Mouse (Mus musculus) right cerebral cortex, postnatal 36 days (tissue): Measurements from ENCODE around the gene Krt13.

Source experiments
- DNase-seq, 2 experiments: peaks; one replicate each; pipeline ENCODE4 v3.0.0; 2022; ENCODE audit warnings: low spot score in 2 of 2, mixed read lengths in 1 of 2

Krt13 gene

DNA sequence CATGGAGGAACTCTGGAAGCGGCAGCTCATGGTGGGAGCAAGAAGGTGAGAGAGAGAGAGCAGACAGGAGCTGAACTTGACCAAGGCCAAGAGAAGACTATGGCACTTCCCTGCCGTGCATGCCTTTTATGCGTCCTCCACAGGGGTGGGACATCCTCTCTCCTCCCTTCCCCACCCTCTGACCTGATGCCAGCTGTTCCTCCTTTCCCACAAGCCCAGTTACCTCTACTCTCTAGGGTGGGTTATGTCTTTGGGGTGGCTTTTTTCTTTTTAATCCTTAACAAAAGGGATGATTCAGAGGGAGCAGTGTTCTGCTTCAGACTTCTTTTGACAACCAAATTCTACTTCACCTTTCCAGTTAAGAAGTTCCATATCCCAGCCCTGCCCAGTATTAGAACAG is at the start of gene Krt13:
Krt13 (minus strand) TSS at position 101 of the 400 bp plus-strand sequence.
- DNase-seq, result no peak

DNA sequence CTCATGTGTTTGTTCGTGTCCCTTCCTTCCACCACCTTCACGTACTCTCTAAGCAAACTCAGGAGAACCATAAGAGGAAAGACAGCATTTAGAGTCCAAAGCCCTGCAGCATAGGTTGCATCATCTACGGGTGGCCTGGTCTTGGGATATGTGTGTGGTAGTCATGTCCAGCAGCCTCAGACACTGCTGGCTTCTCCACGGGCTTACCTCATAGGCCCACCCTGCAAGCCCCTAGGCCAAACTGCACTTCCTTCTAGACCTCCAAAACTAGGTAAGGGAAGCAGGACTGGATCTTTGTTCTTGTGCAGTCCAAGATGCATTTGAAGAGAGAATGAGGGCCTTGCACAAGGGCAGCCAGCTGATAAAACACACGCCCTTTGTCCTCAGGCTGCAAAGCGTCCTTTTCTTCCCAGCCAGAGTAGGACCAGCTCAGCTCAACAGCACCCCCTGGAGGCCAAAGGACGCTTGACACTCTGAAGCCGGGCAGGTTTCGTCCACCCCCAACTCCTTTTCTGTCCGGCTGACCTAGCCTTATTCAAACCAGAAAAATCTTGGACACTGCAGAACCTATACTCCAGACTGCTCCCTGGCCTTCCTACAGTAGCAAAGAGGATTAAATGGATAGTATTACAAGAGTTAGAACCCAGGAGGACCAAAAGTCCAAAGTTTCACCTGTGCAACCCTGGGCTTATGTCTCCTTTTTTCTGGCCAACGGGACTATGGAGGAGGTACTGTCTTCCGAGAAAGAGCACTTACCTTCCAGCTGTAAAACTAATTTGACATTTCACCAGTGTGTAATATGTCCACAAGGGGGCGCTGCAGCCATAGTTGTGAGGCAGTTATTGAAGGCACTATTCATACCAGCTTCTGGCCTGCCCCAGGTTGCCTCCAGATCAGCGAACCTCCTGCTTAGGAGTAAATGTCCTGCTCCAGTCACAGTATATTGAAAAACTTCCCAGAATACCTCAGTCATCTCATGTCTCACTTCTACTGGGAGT is 47.7 kb upstream of the Krt13 start:
- peak; percentile 51 to 57 for DNase-seq

DNA sequence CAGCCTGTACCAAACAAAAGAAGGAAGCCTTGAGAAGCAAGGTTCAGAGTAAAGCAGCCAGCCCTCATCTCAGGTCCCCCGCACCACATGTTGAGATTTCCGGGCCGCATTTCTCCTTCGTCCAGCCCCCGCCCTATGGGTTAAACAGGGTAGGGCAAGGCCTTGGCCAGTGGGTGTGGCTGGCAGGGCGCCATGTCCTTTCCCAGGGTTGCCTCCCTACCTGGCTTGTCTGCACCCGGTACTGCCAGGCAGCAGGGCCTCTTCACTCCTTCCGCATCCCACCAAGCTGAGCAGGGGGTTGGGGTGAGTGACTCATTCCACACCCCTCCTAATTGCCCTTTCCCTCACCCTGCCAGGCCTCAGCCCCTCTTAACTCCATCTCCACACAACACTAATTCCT is 46.7 kb upstream of the Krt13 start:
- DNase-seq, result no peak

DNA sequence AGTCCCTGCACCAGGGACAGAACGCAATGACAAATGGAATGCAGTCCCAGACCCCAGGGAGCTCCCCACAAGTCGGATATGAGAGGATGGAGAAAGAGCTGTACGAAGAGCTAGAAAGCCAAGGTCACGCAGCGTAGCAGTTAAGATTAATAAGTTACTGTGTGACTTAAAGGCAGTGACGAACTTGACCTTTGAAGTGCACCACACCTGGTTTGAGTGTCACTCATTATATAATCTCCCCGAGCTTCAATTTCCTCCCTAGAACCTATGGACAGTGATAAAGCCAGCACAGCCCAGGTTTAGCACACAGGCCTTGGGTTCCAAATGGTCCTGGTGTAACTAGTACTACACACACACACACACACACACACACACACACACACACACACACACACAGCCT is 43.0 kb upstream of the Krt13 start:
- DNase-seq, result no peak

DNA sequence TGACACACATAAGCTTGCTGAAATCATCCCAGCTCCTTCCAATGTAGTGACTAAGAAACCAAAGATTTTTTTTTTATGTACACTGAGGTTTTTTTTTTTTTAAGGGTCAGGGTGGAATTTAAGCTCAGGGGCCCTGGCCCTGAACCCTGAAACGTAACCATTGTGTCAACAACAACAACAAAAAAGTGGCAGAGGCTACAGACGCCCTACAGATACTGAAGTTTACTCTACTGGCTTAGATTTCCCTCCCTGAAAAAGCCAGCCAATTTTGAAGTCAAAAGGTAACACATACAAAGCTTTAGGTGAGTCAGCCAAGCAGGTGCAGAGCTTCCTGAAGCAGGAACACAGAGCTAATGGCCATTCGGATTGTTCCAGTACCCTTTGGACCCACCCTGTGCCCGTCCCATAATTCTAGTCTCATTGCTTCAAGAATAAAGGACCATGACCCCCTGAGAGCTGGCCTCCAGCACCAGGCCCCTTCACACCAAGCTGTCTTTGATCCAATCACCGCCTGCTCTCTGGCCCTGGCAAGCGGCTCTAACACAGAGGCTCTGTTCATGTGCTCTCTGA is 36.6 kb upstream of the Krt13 start:
- DNase-seq, result no peak

DNA sequence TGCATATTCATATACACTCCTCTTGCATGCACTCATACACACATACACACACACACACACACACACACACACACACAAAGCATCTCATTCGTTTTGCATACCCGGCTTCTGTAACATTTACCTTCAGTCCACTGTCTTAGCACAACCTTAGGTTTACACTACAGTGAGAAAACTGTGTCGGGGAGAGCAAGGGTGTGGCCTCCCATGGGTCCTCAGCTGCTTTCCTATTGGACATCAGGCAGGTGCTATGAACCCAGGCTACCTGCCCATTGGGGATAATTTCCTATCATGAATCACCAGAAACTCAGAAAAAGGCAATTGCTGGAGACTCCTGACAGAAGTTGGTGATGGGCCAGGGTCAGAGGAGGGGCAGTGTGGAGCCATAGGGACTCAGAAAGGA is 36.0 kb upstream of the Krt13 start:
- DNase-seq, result no peak

DNA sequence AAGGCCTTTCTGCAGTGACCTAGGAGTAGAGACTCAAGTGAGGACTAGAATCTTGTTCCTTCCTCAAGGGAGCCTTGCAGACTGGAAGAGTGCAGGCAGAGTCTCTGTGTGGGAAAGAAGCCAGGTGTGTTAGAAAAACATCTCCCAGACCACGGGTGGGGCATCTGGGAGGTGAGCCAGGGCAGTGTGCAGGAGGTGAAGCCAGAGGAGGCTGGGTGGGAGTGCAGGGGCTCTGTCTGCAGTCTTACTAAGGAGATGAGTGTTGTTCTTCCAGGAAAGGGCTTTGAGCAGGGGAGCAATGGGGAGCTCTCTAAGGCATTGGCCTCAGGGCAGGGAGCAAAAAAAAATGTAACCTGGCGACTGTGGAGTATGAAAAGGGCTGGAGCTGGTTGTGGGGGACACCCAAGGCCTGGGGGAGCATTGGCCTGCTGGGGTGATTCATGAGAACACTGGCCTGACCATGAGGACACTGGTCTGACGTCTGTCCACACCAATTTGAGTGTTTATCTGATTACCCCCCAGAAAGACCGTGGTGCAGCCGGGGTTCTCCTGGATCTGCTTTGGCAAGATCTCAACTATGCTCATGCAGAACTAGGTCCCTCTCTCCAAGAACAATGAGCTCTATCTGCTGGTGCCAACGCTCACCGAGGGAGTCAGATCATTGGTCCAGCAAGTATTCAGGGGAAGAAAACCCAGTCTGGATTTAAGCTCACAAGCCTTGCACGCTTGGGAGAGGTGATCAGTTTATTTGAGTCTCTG is 34.3 kb upstream of the Krt13 start:
- DNase-seq, result no peak

DNA sequence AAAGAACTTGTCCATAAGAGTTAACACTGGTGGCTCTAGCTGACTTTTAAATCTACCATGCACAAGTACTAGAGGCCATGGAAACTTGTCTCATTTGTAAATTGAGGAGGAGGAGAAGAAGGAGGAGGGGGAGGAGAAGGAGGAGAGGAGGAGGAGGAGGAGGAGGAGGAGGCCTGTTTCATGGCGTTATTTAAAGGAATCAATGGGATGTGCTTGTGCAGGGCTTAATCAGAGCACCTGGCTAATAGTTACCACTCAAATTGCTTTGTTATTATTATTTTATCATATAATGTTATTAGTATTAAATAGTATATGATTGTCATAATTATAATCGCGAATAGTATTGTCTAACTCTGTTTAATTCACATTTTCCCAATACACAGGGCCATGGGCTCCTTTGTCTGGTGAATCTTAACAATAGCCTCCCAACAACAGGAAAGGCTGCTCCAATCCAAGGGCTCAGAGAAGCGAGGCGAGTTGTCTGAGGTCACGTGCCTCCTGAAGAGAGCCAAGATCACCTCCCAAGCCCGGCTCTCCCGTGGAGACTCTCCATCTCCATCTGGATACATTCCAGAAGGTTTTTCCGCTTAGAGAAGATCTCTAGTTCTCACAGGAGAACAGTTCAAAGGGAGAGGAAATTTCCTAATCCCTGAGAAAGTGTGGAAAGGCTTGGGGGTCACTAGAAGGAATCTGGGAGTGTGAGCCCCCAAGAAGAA is 27.4 kb upstream of the Krt13 start, which contains the start of gene Krt19:
Krt19 (minus strand) TSS at position 51 of the 716 bp plus-strand sequence.
- DNase-seq, result no peak

DNA sequence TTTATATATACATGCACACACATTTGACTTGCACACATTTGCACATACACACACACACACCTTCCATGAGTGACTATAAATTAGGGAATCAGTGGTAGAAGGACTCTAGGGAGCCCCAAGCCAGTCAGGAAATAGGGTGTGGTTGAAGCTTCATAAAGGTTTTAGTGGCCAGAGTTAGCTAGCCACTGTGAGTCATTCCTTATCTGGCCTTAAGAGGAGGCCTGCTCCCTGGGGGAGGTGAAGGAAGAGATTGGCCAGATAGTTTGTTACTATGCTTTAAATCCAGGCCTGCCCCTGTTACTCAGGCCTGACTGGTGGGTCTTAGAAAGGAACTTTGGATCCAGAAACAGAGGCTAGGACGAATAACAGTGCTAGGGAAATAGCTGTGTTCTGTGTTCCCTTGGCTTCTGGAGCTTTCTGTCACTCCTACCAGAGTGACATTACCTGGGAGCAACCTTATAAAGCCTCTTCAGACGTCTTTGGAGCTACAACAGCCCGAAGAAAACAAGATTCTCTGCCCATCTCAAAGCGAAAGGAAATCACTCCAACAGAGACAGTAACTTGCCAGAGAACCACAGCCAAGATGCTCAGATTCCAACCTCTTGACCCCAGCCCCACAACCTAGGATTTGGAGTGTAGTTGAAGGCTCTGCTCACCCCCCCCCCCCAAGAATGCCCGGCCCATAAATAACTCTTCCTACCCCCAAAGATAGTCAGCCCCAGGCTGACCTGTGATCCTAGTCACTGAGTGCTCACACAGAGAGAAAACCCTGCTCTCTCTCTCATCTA is 26.4 kb upstream of the Krt13 start:
- no peak for DNase-seq

DNA sequence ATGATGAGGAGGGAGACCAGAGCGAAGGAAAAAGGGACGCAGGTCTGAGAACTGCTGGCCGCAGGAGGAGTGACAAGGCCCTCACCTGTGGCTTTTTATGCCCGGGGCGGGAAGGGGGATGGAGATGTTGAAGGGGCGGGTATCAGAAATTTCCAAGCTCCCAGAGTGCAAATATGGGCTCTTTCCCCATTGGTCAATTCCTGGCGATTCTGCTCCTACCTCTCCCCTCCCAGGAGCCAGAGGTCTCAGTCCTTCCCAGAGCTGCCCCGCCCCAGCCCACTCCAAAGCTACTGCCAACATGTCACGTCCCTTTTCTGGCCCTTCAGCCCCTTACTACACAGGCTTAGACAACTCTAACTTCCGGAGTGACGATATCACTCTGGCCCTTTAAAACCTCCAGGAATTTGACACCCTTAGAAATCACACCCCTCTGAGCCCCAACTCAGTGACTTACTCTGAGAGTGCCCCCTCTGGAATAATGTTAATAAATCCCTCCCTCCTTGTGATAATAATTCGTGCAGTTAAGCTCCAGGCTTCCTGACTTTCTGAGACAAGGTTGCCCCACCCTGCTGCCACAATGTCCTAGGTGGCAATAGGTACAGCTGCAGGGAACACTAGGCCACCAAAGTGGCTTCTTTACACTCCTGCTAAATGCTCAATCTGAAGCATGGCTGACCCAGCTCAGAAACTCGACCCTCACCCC is 24.6 kb upstream of the Krt13 start:
- DNase-seq, result no peak

DNA sequence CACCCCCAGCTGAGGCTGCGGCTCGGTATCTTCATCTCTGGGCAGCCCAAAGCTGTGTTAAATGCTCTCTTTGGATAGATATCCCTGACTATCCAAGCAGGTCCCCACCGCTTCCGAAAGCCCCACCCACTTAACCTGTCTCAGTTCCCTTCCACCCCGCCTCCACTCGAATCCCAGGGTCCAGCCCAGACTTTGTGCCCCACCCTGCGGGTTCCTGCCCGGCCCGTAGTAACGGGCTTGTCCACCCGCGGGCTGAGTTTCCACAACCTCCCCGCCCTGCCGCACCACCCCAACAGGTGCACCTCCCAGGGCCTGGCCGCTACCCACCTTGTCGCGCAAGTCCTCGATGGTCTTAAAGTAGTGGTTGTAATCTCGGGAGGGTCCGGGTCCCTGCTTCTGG is 23.7 kb upstream of the Krt13 start:
- no peak for DNase-seq

DNA sequence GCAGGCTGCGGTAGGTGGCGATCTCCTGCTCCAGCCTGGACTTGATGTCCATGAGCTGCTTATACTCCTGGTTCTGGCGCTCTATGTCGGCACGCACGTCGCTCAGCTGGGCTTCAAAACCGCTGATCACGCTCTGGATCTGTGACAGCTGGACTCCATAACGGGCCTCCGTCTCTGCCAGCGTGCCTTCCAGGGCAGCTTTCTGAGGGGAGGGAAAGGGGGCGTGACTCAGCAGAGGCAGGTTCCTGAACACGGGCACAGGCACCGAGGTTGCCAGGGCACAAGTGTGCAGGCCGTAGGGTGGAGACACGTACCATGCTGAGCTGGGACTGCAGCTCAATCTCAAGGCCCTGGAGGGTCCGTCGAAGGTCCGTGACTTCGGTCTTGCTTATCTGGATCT is 19.6 kb upstream of the Krt13 start:
- no peak for DNase-seq

DNA sequence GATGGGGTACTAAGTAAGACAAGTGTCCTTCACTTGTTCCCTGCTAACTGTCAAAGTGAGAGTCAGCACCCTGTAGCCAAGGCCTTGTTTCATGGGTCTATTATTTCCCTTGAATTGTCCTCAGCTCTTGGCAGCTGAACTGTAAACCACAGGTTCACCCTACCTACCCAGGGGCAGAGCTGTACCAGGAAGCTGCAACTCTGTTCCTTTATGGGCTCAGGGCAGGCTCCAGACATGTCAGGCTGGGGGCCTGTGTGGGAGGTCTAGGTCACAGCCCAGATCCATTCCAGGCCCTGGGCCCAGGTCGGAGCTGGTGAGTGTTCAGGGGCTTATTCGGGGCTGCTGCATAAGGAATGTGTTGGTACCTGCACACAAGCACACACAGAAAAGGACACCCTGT is 18.0 kb upstream of the Krt13 start:
- DNase-seq, result no peak

DNA sequence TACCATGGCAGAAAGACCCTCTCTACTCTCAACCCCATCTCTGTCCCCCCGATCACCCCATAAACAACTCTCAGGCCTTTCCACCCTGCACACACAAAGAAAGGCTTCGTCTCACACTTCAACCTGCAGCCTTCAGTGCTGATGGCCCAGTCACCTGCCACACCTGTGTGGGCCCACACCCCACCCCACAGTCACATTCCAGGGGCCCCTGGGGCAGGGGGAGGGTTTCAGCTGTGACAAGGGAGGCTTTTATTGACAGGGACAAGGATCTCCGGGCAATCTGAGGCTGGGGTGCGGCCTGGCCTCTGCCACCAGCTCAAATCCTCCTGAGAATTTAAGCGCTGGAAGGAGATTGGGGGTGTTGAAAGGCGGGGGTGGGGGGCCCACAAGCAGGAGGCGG is 17.4 kb upstream of the Krt13 start:
- no peak for DNase-seq

DNA sequence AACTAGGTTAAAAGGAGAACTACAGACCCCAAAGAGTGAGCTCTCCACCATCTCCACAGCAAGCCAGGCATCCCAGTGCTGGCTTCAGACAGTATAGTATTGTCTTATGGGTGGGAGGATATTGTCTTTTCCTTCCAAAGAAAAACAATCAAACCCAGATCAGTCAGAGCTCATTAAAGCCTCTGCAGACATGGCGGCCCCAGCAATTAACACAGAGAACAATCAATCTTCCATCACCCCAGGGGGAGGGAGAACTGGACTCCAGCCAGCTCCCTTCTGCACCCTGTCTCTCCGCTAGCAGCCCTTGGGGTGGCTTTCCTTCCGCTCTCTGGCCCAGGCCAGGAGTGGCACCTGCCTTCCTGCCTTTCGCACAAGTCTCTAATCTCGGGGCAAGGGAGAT is 16.3 kb upstream of the Krt13 start:
- no peak for DNase-seq

DNA sequence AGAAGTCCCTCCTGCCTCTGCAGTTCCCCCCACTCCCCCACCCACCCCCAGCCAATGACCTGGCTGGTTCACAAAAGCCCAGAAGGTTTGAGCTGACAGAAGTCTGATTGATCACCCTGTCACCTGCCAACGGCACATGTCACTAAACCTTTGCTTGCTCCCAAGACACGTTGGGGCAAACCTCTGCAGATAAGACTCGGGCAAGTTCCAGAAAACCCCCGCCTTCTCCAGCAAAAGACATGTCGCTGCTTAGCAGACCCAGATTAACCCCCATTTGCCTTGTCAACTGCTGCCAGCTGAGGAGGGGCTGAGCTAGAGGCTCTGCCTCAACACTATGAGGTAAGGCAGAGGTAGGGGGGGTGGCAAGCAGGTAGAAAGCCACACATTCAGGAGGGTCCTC is 15.2 kb upstream of the Krt13 start:
- no peak for DNase-seq

DNA sequence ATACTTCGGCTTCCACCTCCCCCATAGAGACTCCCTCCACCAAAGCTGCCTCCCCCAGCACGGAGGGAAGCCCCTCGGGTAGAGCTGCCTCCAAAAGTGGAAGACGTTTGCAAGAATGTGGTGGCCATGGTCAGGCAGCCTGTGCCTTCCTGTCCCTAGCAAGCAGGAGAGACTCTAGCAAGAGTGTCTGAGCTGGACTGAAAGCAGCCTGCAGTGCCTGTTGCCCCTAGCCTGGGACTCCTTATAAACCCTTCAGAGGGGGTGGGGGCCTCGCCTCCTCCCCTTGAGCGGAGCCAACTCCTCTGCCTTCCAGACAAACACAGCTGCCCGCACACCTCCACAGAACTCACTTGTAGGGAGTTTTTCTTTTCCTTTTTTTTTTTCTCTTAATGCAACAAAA is 14.4 kb upstream of the Krt13 start, which contains the start of gene Krt15:
Krt15 (minus strand) TSS at position 198 of the 400 bp plus-strand sequence.
- no peak for DNase-seq

DNA sequence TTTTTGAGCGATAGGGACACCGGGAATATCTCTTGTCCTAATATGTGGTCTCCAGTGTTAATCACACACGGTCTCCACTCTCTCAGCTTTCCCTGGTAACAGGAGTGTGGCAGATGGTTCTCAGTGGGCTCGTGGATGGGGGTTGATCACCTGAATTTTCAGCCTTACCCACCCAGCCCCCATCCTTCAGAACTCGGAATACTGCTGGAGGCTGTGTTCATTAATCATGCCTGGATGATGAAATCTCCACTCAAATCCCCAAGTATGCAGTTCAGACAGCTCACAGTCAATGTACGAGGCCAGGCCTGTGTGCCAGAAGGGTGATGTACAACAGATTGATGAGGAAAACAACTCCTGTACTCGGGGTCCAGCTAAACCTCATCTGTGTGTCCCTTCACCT is 3.5 kb upstream of the Krt13 start:
- no peak for DNase-seq

DNA sequence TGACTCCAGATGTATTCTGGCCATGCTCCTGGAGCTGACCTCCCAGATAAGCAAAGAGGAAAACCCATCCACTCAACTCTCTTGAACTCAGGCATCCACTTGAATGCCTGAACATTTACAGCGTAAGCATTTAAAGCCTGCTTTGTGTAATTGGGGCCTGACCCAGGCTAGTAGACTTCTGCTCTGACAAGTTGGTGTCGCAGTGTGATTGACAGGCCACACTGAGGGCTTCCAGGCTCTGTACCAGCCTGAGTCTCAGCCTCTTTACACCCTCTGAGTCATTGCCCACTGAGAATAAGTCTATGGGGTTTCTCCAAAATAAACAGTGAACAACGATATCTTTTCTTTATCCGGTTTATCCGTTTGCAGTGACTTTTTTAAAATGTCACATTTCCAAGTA is 1.0 kb downstream of the Krt13 start:
- DNase-seq, result no peak

DNA sequence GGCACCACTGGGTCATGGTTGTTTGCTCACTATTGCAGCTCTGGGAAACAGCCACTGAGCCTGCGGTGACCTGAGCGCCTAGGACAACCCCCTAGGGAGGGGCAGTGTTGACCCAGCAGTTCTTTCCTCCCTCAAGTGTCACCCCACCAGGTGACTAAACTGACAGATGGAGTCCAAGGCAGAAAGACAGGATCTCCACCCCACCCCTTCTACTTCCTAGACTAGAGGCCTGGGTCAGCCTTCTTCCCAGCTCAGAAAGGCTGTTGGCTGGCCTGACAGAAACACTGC is 7.7 kb downstream of the Krt13 start:
- DNase-seq, result no peak
